ENCODE assay signal across 8 mouse cellular contexts in the genomic region with DNA sequence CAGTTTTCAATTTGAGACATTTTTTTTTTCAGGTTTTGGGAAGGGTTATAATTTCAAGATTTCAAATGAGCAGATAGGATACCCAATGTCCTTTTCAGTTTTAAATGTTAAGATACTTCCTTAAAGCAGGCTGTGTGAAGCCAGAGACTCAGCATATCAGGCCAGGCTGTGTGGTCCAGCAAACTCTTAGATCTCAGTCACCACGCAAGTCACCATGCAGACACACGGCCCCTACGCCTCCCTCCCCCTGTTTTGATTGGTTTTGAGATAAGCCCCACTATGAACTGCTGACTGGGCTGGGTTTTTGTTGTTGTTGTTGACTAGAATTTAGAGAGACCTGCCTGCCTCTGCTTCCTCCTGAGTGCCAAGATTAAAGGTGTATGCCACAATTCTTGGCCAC. TPM values are rescaled to one million over a fixed set of nuclear protein-coding genes. Genes with fewer than 3 reads are reported as not detected.
DNase-seq lines count a peak whose midpoint lies in the region; ATAC-seq lines count a peak whose summit lies in the region.

No protein-coding gene starts in this region.

- H3K36me3 ChIP-seq in lung, embryonic 16.5 days (ENCODE audit: control insufficient read depth, insufficient read depth, low read length): peaks cover 7% of the 10 kb centered on the region
- H3K36me3 ChIP-seq in limb, embryonic 11.5 days (ENCODE audit: control insufficient read depth, insufficient read depth, low read length): peaks cover 19% of the 10 kb centered on the region; the same call in 1 of the 2 replicates
- H3K36me3 ChIP-seq in neural tube, embryonic 14.5 days (ENCODE audit: control insufficient read depth, insufficient read depth, low read length): peaks cover 17% of the 10 kb centered on the region; the same call in 1 of the 2 replicates

- peaks cover 3% of the 10 kb centered on the region; the same call in 1 of the 2 replicates for H3K4me1 ChIP-seq in lung, embryonic 16.5 days (replicated peaks; ENCODE audit: control insufficient read depth, insufficient read depth, low read length)
- 0 out of 2 replicates have a peak, but pooled peaks cover 5% of the 10 kb centered on the region for H3K4me1 ChIP-seq in limb, embryonic 11.5 days (ENCODE audit: control insufficient read depth, insufficient read depth, low read length)
- H3K4me1 ChIP-seq in neural tube, embryonic 14.5 days (ENCODE audit: control insufficient read depth, insufficient read depth, low read length): peaks cover 9% of the 10 kb centered on the region; the same call in 1 of the 2 replicates

- no peaks in the 10 kb centered on the region for H3K27me3 ChIP-seq in lung, embryonic 16.5 days (ENCODE audit: control insufficient read depth, insufficient read depth, low read depth, low read length)
- H3K27me3 ChIP-seq in limb, embryonic 11.5 days (ENCODE audit: control insufficient read depth, insufficient read depth, low read length): no peaks in the 10 kb centered on the region
- no peaks in the 10 kb centered on the region for H3K27me3 ChIP-seq in neural tube, embryonic 14.5 days (ENCODE audit: control insufficient read depth, insufficient read depth, low read length)

- H3K27ac ChIP-seq in lung, embryonic 16.5 days (ENCODE audit: low read length): peak overlapping the region; percentile 76
- no peak overlapping the region for H3K27ac ChIP-seq in limb, embryonic 11.5 days (replicated peaks; ENCODE audit: low read depth, low read length)
- H3K27ac ChIP-seq in neural tube, embryonic 14.5 days (ENCODE audit: low read depth, low read length): peak overlapping the region; percentile 99

- H3K9ac ChIP-seq in lung, embryonic 16.5 days (ENCODE audit: low read length): peak overlapping the region; percentile 71
- peak overlapping the region; percentile 97 for H3K9ac ChIP-seq in limb, embryonic 11.5 days (ENCODE audit: low read length)
- H3K9ac ChIP-seq in neural tube, embryonic 14.5 days (replicated peaks; ENCODE audit: low read depth, low read length): peak overlapping the region; percentile 98

- intact Hi-C loops in left cerebral cortex, postnatal 36 days (cut with DNase I): no loop called here

- peak overlapping the region; percentile 98 for H3K4me2 ChIP-seq in lung, embryonic 16.5 days (ENCODE audit: low read depth, low read length)
- peak overlapping the region; percentile 69 for H3K4me2 ChIP-seq in limb, embryonic 11.5 days (ENCODE audit: low read depth, severe bottlenecking)
- H3K4me2 ChIP-seq in neural tube, embryonic 14.5 days (ENCODE audit: low read depth, low read length): peak overlapping the region; percentile 84

- no peak for ATAC-seq in lung, embryonic 16.5 days (ENCODE audit: low read depth)
- ATAC-seq in erythroblast, adult 5-6 weeks (replicated peaks; ENCODE audit: low FRiP score, poor library complexity, severe bottlenecking): peak; percentile 18
- no peak for ATAC-seq in limb, embryonic 11.5 days (ENCODE audit: insufficient number of reproducible peaks, low FRiP score, low TSS enrichment, low read depth)
- ATAC-seq in neural tube, embryonic 14.5 days (ENCODE audit: low read depth): no peak

- DNase-seq in lung, postnatal 10 days: no peak
- DNase-seq in limb, embryonic 11.5 days (ENCODE audit: low spot score): peak; percentile 53
- no peak for DNase-seq in layer of hippocampus, adult 18-20 months (ENCODE audit: low spot score in 2 of 2)
- no peak for DNase-seq in left cerebral cortex, postnatal 36 days (ENCODE audit: low spot score in 2 of 2)
- DNase-seq in cerebellum, adult 11-12 months: no peak

- H3K9me3 ChIP-seq in lung, embryonic 16.5 days (ENCODE audit: control insufficient read depth, low read length): no peaks in the 10 kb centered on the region
- H3K9me3 ChIP-seq in limb, embryonic 11.5 days (ENCODE audit: control insufficient read depth, low read length): no peaks in the 10 kb centered on the region
- H3K9me3 ChIP-seq in neural tube, embryonic 14.5 days (ENCODE audit: control insufficient read depth, low read length): no peaks in the 10 kb centered on the region

- peak overlapping the region; percentile 66 for H3K4me3 ChIP-seq in lung, embryonic 16.5 days (ENCODE audit: low read length)
- peak overlapping the region; percentile 84 for H3K4me3 ChIP-seq in limb, embryonic 11.5 days (ENCODE audit: low read depth, low read length)
- peak overlapping the region; percentile 71 for H3K4me3 ChIP-seq in neural tube, embryonic 14.5 days (ENCODE audit: low read depth, low read length)

- 50% methylated on average over 3 of the region's 3 CpGs for WGBS in lung, embryonic 16.5 days
- WGBS in limb, embryonic 11.5 days: 54% methylated on average over 3 of the region's 3 CpGs
- WGBS in neural tube, embryonic 14.5 days: 34% methylated on average over 3 of the region's 3 CpGs

RNA-seq across cellular contexts. Expression of gene Cd24a, which starts 3.2 kb away (rescaled TPM):
- polyA plus RNA-seq in lung, embryonic 16.5 days (2015; fragmentation: Nextera tagmentation; extraction: Ambion mirVana): 192 and 195 TPM in 2 replicates
- 3,214 and 3,327 TPM in 2 replicates for total RNA-seq in erythroblast, adult 5-6 weeks (2015; ENCODE audit: low replicate concordance)
- 4,146 and 5,406 TPM in 2 replicates for total RNA-seq in erythroblast, adult 5-6 weeks (2017; ENCODE audit: low replicate concordance)
- 795 and 838 TPM in 2 replicates for polyA plus RNA-seq in limb, embryonic 11.5 days (2014; fragmentation: Nextera tagmentation; extraction: Ambion mirVana)
- polyA plus RNA-seq in neural tube, embryonic 14.5 days (2014; fragmentation: Nextera tagmentation; extraction: Ambion mirVana): 1,170 and 1,195 TPM in 2 replicates
- total RNA-seq in layer of hippocampus, adult 18-20 months (2021): 1 to 10 TPM; 6.3 to 6.8 TPM
- 1 to 10 TPM; 8.3 to 9.0 TPM for total RNA-seq in left cerebral cortex, postnatal 36 days (2021)

RNA-seq across cellular contexts. Expression of gene 1700021F05Rik, which starts 40.5 kb away (rescaled TPM):
- 44.3 and 49.2 TPM in 2 replicates for polyA plus RNA-seq in lung, embryonic 16.5 days (2015; fragmentation: Nextera tagmentation; extraction: Ambion mirVana)
- total RNA-seq in erythroblast, adult 5-6 weeks (2015; ENCODE audit: low replicate concordance): 5.6 and 15.4 TPM in 2 replicates
- 8.9 and 11.0 TPM in 2 replicates for total RNA-seq in erythroblast, adult 5-6 weeks (2017; ENCODE audit: low replicate concordance)
- 62.9 and 66.6 TPM in 2 replicates for polyA plus RNA-seq in limb, embryonic 11.5 days (2014; fragmentation: Nextera tagmentation; extraction: Ambion mirVana)
- polyA plus RNA-seq in neural tube, embryonic 14.5 days (2014; fragmentation: Nextera tagmentation; extraction: Ambion mirVana): 71.8 and 76.5 TPM in 2 replicates
- total RNA-seq in layer of hippocampus, adult 18-20 months (2021): 10 to 100 TPM; 44.3 to 46.4 TPM
- total RNA-seq in left cerebral cortex, postnatal 36 days (2021): 10 to 100 TPM; 38.7 to 39.9 TPM

RNA-seq across cellular contexts. Expression of gene Gm9803, which starts 57.4 kb away (rescaled TPM):
- polyA plus RNA-seq in lung, embryonic 16.5 days (2015; fragmentation: Nextera tagmentation; extraction: Ambion mirVana): 12.5 and 25.4 TPM in 2 replicates
- 12.9 and 13.4 TPM in 2 replicates for total RNA-seq in erythroblast, adult 5-6 weeks (2015; ENCODE audit: low replicate concordance)
- 1.3 and 3.3 TPM in 2 replicates for total RNA-seq in erythroblast, adult 5-6 weeks (2017; ENCODE audit: low replicate concordance)
- polyA plus RNA-seq in limb, embryonic 11.5 days (2014; fragmentation: Nextera tagmentation; extraction: Ambion mirVana): 5.3 and 8.7 TPM in 2 replicates
- polyA plus RNA-seq in neural tube, embryonic 14.5 days (2014; fragmentation: Nextera tagmentation; extraction: Ambion mirVana): 17.9 and 26.8 TPM in 2 replicates
- 10 to 100 TPM; 13.9 to 16.4 TPM for total RNA-seq in layer of hippocampus, adult 18-20 months (2021)
- 10 to 100 TPM in 1 of 2 experiments, not detected in 1; 12.2 TPM for total RNA-seq in left cerebral cortex, postnatal 36 days (2021)

Comparison
In these comparisons a context has a peak if more than half of its experiments do, and no peak if none do; other contexts are left out.
1. RNA of gene Cd24a, which starts 3.2 kb away (total RNA-seq): 3,214 to 5,406 TPM in erythroblast, adult 5-6 weeks; 8.3 to 9.0 TPM in left cerebral cortex, postnatal 36 days and 6.3 to 6.8 TPM in layer of hippocampus, adult 18-20 months; every median in the first group is over 100 times any median in the second.
2. Peak in every context shown above with its lines, with median percentiles within 50 percentile points of each other: H3K4me2 ChIP-seq, H3K4me3 ChIP-seq and H3K9ac ChIP-seq.